ENCODE assay signal across 7 mouse cellular contexts in genomic region chr2:73431959-73432396, GRCm38 (mm10). TPM values are rescaled to one million over a fixed set of nuclear protein-coding genes. Genes with fewer than 3 reads are reported as not detected.
DNase-seq lines count a peak whose midpoint lies in the region; ATAC-seq and TF ChIP-seq lines count a peak whose summit lies in the region.

No protein-coding gene starts in this region.

- no peaks in the 10 kb centered on the region for H3K27me3 ChIP-seq in forebrain, embryonic 13.5 days
- H3K27me3 ChIP-seq in intestine, postnatal 0 days (replicated peaks; ENCODE audit: control insufficient read depth, insufficient read depth, low read length), result no peaks in the 10 kb centered on the region

- no peaks in the 10 kb centered on the region for H3K9me3 ChIP-seq in forebrain, embryonic 13.5 days (replicated peaks)
- H3K9me3 ChIP-seq in intestine, postnatal 0 days (ENCODE audit: control insufficient read depth), result no peaks in the 10 kb centered on the region

- H3K36me3 ChIP-seq in forebrain, embryonic 13.5 days (ENCODE audit: poor library complexity, severe bottlenecking), result peaks cover 3% of the 10 kb centered on the region; the same call in 1 of the 2 replicates
- H3K36me3 ChIP-seq in intestine, postnatal 0 days (ENCODE audit: control insufficient read depth, insufficient read depth), result peaks cover 44% of the 10 kb centered on the region

- H3K4me3 ChIP-seq in forebrain, embryonic 13.5 days, result peak overlapping the region; percentile 9; the same call in 1 of the 2 replicates
- no peak overlapping the region for H3K4me3 ChIP-seq in intestine, postnatal 0 days (ENCODE audit: low read depth, low read length)

- peak; percentile 23 for DNase-seq in ovary, adult 18-20 months (ENCODE audit: low spot score)
- no peak for DNase-seq in ovary, postnatal 14 days (ENCODE audit: low spot score)
- DNase-seq in skeletal muscle tissue, adult 2 months (ENCODE audit: low read depth, low spot score), result peak; percentile 53

- H3K4me1 ChIP-seq in forebrain, embryonic 13.5 days, result peaks cover 3% of the 10 kb centered on the region; the same call in 1 of the 2 replicates
- no peaks in the 10 kb centered on the region for H3K4me1 ChIP-seq in intestine, postnatal 0 days (replicated peaks; ENCODE audit: control insufficient read depth, insufficient read depth, low read length)

- TF ChIP-seq CTCF in intestine, postnatal 0 days (IDR thresholded peaks at IDR 0.05; ENCODE audit: low read depth), result no peak

- ATAC-seq in forebrain, embryonic 13.5 days, result peak; percentile 53; the same call in 1 of the 2 replicates
- ATAC-seq in intestine, postnatal 0 days, result no peak
- no peak for ATAC-seq in inflammation-experienced regulatory T-cells, adult 6 months
- no peak for ATAC-seq in megakaryocyte progenitor cell, adult 5-6 weeks (replicated peaks; ENCODE audit: poor library complexity)

- H3K9ac ChIP-seq in forebrain, embryonic 13.5 days, result no peak overlapping the region; the same call in 1 of the 2 replicates
- H3K9ac ChIP-seq in intestine, postnatal 0 days (ENCODE audit: low read depth, low read length), result no peak overlapping the region

- peak overlapping the region; percentile 20; the same call in 1 of the 2 replicates for H3K27ac ChIP-seq in forebrain, embryonic 13.5 days
- H3K27ac ChIP-seq in intestine, postnatal 0 days (ENCODE audit: low read depth, low read length), result no peak overlapping the region

- WGBS in forebrain, embryonic 13.5 days, result 37% methylated on average over 14 of the region's 14 CpGs
- WGBS in intestine, postnatal 0 days, result 43% methylated on average over 14 of the region's 14 CpGs

- peak overlapping the region; percentile 40 for H3K4me2 ChIP-seq in forebrain, embryonic 13.5 days
- 0 out of 2 replicates have a peak overlapping the region, but pooled peaks have one; percentile 9 for H3K4me2 ChIP-seq in intestine, postnatal 0 days (replicated peaks; ENCODE audit: low read depth)

RNA-seq across cellular contexts. Expression of gene Gpr155, which starts 45.6 kb away (rescaled TPM):
- polyA plus RNA-seq in forebrain, embryonic 13.5 days (2015; fragmentation: Nextera tagmentation; extraction: Ambion mirVana), result 6.8 and 7.2 TPM in 2 replicates
- polyA plus RNA-seq in intestine, postnatal 0 days (2015; fragmentation: Nextera tagmentation; extraction: Ambion mirVana), result 18.1 and 22.6 TPM in 2 replicates
- polyA plus RNA-seq in inflammation-experienced regulatory T-cells, adult 6 months (2017; shearing (Covaris generic)), result 10 to 100 TPM; 22.1 to 24.3 (median 24.1) TPM
- total RNA-seq in megakaryocyte progenitor cell, adult 5-6 weeks (2015), result 1.0 and 1.1 TPM in 2 replicates
- total RNA-seq in megakaryocyte progenitor cell, adult 5-6 weeks (2017), result 1.8 and 2.9 TPM in 2 replicates
